Mouse (Mus musculus) G1E (cell line): ENCODE results near the gene Ccdc127.

Source experiments
- CTCF ChIP-seq: IDR thresholded peaks from 2 replicates; pipeline ENCODE4 v1.5.1; 2012; ENCODE audit warnings: low read depth, low read length, inconsistent platforms, mixed read lengths
- GATA1 ChIP-seq: IDR thresholded peaks from 2 replicates; pipeline ENCODE4 v1.6.1; 2012; ENCODE audit warnings: borderline replicate concordance, low read length, inconsistent platforms, mixed read lengths
- GATA2 ChIP-seq: IDR thresholded peaks from 2 replicates; pipeline ENCODE4 v1.6.1; 2012; ENCODE audit warnings: low read depth, low read length, inconsistent platforms, borderline replicate concordance
- POLR2AphosphoS5 ChIP-seq: IDR thresholded peaks from 2 replicates; pipeline ENCODE4 v1.6.1; 2012; ENCODE audit warnings: low read depth, low read length, inconsistent platforms; ENCODE audit not compliant: insufficient replicate concordance
- TAL1 ChIP-seq: conservative IDR thresholded peaks from 2 replicates; pipeline ENCODE4 v1.6.1; 2012; ENCODE audit warnings: low read depth, low read length, inconsistent platforms, mixed read lengths

DNA sequence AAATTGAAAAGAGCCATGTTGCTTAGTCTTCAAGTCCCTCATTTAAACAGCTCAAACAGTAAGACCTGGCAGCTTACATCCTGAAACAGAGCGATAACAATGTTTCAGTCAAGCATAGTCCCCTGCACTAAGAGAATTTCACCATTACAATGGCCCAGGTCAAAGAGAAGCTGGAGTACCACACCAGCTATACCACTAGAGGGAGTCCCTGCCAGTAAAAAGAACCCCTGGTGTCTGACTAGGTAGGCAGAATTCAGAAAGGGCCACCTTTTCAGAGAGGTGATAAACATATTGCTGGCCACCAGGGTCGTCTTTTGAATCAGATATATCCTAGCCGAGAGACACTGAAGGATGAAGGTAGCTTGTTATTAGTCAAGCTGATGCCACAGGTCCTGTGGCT lies 9.1 kb upstream of the Ccdc127 start:
- no peak for TF ChIP-seq GATA1
- no peak for TF ChIP-seq POLR2AphosphoS5
- TF ChIP-seq CTCF = no peak
- TF ChIP-seq TAL1 = no peak
- TF ChIP-seq GATA2 = no peak
